Mouse (Mus musculus): Measurements from ENCODE around the gene Cyb5r3. TPM values are rescaled to one million over a fixed set of nuclear protein-coding genes. Genes with fewer than 3 reads are reported as not detected.

Gene Cyb5r3
- 10 to 100 TPM; 60.3 to 68.1 TPM for total RNA-seq (2021)
- long read RNA-seq, experiment 1, transcript Cyb5r3-201 (9 exons, 2,422 nt), result major isoform, 146 of 157 reads
- long read RNA-seq, experiment 1, partial matches to known transcripts, result 1 of 157 reads
- long read RNA-seq, experiment 1, other reads (novel, unspliced or antisense), result 9 of 157 reads
- long read RNA-seq, experiment 2, transcript Cyb5r3-201 (9 exons, 2,422 nt), result major isoform, 73 of 83 reads
- long read RNA-seq, experiment 2, partial matches to known transcripts, result 9 of 83 reads
- long read RNA-seq, experiment 2, other reads (novel, unspliced or antisense), result 1 of 83 reads

- no peak for DNase-seq (ENCODE audit: low spot score in 2 of 2)
Observed at GRCm38 (mm10) chr15:83172492-83173429, at the start of gene Cyb5r3. Gene Cyb5r3, minus strand, starts transcription at chr15:83172592.

- no peak for DNase-seq (ENCODE audit: low spot score in 2 of 2)
Observed at GRCm38 (mm10) chr15:83221721-83222120, 49.3 kb upstream of the Cyb5r3 start.

- no peak for DNase-seq (ENCODE audit: low spot score in 2 of 2)
Observed at GRCm38 (mm10) chr15:83220368-83221013, 48.1 kb upstream of the Cyb5r3 start.

GRCm38 (mm10) chr15:83215322-83216216, 43.2 kb upstream of the Cyb5r3 start:
- DNase-seq (ENCODE audit: low spot score in 2 of 2), result no peak

- peak; percentile 56 to 63 for DNase-seq (ENCODE audit: low spot score in 2 of 2)
Observed at GRCm38 (mm10) chr15:83210229-83210628, 37.8 kb upstream of the Cyb5r3 start.

- DNase-seq (ENCODE audit: low spot score in 2 of 2), result no peak
Observed at GRCm38 (mm10) chr15:83209719-83210118, 37.3 kb upstream of the Cyb5r3 start.

- DNase-seq (ENCODE audit: low spot score in 2 of 2), result no peak
Observed at GRCm38 (mm10) chr15:83209092-83209695, 36.8 kb upstream of the Cyb5r3 start.

GRCm38 (mm10) chr15:83204731-83205451, 32.5 kb upstream of the Cyb5r3 start:
- DNase-seq (ENCODE audit: low spot score in 2 of 2), result peak; percentile 50 to 66

GRCm38 (mm10) chr15:83202412-83202811, 30.0 kb upstream of the Cyb5r3 start:
- no peak for DNase-seq (ENCODE audit: low spot score in 2 of 2)

GRCm38 (mm10) chr15:83193413-83193812, 21.0 kb upstream of the Cyb5r3 start:
- DNase-seq (ENCODE audit: low spot score in 2 of 2), result no peak

- no peak for DNase-seq (ENCODE audit: low spot score in 2 of 2)
Observed at GRCm38 (mm10) chr15:83182351-83182750, 10.0 kb upstream of the Cyb5r3 start.

GRCm38 (mm10) chr15:83181800-83182330, 9.5 kb upstream of the Cyb5r3 start:
- DNase-seq (ENCODE audit: low spot score in 2 of 2), result no peak

GRCm38 (mm10) chr15:83180004-83180403, 7.6 kb upstream of the Cyb5r3 start:
- no peak for DNase-seq (ENCODE audit: low spot score in 2 of 2)

- no peak for DNase-seq (ENCODE audit: low spot score in 2 of 2)
Observed at GRCm38 (mm10) chr15:83176653-83177052, 4.3 kb upstream of the Cyb5r3 start.

- DNase-seq (ENCODE audit: low spot score in 2 of 2), result no peak
Observed at GRCm38 (mm10) chr15:83173914-83174884, 1.8 kb upstream of the Cyb5r3 start.

GRCm38 (mm10) chr15:83171712-83172481, 495 bp downstream of the Cyb5r3 start:
- DNase-seq (ENCODE audit: low spot score in 2 of 2), result peak; percentile 95 to 97

- no peak for DNase-seq (ENCODE audit: low spot score in 2 of 2)
Observed at GRCm38 (mm10) chr15:83170956-83171659, 1.3 kb downstream of the Cyb5r3 start.
